Mouse (Mus musculus): ENCODE measurements at regions not wholly inside any gene's neighbourhood (a gene's known extent, or its start where the extent isn't known, plus 50 kb on each side); places are given as distances from the start of the nearest gene placed in this dataset.

GRCm38 (mm10) chr8:9152313-9152925 is 462.1 kb upstream of the Arglu1 start:
- DNase-seq (ENCODE audit: low spot score in 2 of 2): no peak

DNA sequence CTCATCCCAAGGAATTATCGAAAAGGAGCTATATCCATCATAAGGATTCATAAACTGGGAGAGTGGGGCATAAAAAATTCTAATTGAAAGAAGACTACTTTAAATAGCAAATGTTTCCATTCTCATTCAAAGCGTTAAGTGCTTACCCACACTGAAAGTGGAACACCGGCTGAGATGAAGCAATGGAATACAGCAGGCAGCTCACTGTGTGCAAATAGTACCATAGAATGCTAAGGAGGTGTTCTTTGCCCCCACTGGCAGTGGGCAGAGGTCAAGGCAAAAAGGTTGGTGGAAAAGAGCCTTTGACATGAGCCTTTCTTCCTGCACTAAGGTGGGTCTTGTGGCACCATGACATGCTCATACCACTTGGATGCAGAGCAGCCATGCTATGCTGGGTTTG is 454.0 kb upstream of the Arglu1 start:
- DNase-seq (ENCODE audit: low spot score in 2 of 2): no peak

GRCm38 (mm10) chr8:9139781-9140180 is 449.5 kb upstream of the Arglu1 start:
- no peak for DNase-seq (ENCODE audit: low spot score in 2 of 2)

GRCm38 (mm10) chr8:9139059-9139620 is 448.8 kb upstream of the Arglu1 start:
- DNase-seq (ENCODE audit: low spot score in 2 of 2): peak; percentile 41 to 54

- DNase-seq (ENCODE audit: low spot score in 2 of 2): no peak
Observed at GRCm38 (mm10) chr8:9133758-9134157, 443.4 kb upstream of the Arglu1 start.

GRCm38 (mm10) chr8:9132612-9133218 is 442.4 kb upstream of the Arglu1 start:
- DNase-seq (ENCODE audit: low spot score in 2 of 2): no peak

DNA sequence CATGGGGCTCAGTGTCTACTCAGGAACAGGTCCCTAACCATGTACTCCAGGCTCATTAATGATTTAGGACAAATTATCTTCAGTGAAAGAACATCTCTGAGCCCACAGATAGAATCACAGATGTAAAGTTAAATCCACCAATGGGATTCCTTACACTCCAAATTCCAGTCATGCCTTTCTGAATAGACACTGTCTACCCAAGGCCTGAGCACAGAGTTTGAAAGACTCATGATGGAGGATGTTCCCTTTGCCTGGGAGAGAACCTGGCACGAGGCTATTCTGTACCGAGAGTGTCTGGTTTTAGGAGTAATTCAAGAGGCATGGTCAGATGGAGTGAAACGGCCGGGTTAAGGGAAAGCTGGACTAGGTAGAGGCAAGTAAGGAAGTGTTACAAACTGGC is 440.9 kb upstream of the Arglu1 start:
- DNase-seq (ENCODE audit: low spot score in 2 of 2): no peak

- no peak for DNase-seq (ENCODE audit: low spot score in 2 of 2)
Observed at GRCm38 (mm10) chr8:9124503-9124902, 434.2 kb upstream of the Arglu1 start.

DNA sequence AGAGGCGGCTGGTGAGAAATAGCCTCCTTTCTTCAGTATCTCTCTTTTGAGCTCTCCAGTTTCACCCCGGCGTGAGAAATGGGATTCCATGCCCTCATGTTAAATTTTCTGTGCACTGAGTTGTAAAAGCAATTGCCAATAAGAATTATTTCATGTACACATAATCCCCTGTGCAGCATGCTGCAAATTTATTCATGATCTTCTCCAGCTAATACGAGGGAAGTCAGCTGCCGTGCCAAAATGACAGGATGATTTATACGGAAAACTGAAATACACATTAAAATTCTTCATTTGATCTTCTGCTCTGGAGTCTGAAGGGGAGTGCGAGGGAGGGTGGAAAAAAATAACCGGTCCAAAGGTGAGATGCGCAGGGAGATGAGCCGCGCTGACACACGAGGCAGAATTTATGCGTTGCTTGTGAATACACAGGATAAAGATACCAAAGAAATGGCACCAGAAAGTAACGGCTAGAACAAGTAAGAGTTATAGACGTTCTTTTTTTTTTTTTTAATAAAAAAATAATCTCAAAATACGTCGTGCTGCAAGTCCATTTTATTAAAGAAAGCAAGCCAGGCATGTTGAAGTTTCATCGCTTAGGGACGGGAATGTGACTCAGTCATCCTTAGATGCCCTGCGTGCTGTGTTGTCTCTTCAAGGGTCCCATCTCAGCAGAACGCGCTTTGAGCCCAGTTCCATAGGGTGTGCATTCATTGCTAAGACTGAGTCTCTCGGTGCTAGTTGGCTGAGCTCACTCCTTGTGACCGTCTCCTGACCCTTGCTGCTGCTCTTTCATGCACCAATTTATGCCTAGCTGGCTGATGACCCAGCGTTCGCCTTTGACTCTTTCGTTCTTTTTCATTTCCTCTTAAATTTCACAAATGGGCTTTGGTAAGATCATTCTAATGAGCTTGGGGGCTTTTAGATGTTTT is 427.8 kb upstream of the Arglu1 start:
- DNase-seq (ENCODE audit: low spot score in 2 of 2): no peak

- no peak for DNase-seq (ENCODE audit: low spot score in 2 of 2)
Observed at GRCm38 (mm10) chr8:9095980-9096379, 405.7 kb upstream of the Arglu1 start.

DNA sequence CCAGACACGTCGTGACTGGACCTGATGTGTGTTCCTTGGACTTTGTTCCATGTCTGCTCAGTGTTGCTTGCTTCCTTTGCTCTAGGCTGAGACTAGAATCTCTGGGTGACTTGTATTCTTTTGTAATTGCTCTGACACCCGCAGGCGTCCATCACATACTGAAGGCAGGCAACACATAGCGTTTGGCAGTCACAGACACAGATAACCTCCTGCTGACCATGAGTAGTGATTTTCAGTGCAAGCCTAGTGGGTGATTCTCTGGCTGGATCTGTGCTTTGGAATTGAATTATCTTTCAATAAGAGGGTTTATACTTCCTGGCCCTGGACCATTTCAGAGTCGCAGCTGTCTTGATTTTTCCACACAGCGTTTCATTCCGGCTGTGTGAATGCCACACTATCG is 403.7 kb upstream of the Arglu1 start:
- DNase-seq (ENCODE audit: low spot score in 2 of 2): no peak

DNA sequence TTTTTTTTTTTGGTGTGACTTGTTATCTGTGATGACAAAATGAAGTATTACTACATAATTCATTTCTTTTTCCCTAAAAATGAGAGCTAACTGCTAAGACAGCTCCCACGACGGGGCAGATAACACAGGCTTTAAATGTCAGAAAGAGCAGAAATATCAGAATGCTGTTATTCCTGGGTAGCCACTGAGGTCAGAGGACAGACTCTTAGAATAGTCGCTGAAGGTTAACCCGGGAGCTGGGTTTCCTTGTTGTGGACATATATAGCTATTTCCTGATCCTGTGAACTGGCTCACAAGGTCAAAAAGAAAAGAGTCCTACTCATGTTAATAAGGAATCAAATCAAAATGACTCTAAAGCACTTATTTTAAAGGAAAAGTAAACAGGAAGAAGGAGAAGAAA is 403.0 kb upstream of the Arglu1 start:
- DNase-seq (ENCODE audit: low spot score in 2 of 2): no peak

DNA sequence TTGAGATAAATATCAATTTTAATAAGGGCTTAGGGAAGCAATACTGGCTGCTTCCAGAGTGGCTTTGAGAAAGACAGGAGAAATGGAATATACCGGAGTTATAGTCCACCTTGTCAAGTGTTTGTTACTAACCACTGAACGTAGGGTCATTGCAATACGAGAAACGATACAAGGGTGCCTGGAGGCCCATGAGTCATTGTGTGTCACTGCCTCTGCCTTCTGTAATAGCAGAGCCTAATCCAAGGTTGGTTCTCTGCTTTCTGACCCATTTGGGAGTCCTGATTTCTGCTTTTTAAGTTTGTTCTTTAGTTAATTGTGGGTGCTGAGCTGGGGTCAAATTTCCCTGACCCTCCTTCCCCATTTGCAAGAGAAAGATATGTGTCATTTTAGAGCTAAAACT is 382.4 kb upstream of the Arglu1 start:
- no peak for DNase-seq (ENCODE audit: low spot score in 2 of 2)

DNA sequence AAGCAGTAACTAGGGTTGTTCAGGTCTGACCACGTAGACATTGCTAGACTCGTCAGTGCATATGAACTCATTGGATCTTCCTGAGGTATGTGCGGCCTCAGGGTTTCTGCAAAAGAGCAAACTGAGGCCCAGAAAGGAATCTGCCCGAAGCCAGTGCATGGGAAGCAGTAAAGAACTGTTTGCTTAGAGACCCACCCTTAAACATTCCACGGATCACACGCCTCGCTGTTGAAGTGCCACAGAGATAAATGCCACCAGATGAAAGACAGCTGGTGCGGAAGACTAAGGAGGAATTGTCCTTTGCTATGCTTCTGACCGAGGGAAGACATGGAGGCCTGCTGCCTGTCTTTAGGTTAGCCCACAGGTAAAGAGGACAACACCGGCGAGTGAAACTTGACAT is 382.0 kb upstream of the Arglu1 start:
- DNase-seq (ENCODE audit: low spot score in 2 of 2): no peak

DNA sequence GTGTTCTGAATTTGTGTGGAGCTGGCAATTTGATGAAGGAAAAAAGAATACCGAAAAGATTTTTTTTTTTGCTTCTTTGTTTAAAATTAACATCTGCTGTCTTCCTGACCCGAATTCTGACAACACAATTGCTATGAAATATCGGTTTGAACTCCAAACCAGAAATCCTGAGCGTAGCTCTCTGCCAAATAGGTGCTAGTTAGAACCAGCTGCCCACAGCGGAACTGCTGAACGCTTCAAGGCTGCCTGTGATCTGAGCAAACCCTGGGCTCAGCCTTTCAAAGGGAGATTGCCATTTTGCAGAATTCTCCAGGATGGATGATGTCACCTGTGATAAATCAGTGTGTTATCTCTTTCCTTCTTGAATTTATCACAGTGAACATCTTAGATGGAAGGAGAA is 380.6 kb upstream of the Arglu1 start:
- no peak for DNase-seq (ENCODE audit: low spot score in 2 of 2)

- no peak for DNase-seq (ENCODE audit: low spot score in 2 of 2)
Observed at GRCm38 (mm10) chr8:9069845-9070244, 379.5 kb upstream of the Arglu1 start.

DNA sequence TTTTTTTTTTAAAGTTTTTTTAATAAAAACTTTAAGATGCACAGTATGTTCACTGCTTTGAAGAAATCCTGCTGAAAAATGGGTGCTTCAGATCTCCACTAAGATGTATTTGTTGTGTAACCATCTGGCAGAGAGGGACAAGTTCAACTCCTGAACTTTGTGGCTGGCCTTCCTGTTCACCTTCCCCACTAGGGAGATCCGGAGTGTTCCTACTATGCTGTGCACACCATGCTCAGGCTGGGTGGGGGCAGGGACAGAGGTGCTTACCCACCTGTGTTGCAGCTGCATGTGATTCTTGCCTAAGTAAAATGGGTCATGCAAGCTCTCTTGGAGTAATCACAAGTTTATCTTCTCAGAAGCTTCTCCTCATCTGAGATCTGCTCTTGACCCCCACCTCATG is 377.4 kb upstream of the Arglu1 start:
- no peak for DNase-seq (ENCODE audit: low spot score in 2 of 2)

DNA sequence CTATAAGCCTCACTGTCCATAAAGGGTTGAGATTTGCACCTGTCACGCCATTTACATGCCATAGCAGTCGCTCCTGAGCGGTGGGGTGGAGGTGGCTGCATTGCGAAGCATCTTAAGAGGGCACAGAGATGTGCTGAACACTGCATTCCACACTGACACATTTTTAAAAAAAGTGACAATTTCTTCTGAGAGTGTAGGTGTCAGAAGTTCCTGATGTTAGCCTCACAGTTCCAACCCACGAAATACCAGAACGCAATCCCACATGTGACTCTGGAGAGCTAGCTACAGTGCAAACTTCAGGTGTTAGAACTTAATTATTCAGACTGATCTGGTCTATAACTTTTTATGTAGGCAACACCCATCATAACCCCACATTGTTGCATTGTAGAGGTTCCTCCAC is 369.8 kb upstream of the Arglu1 start:
- no peak for DNase-seq (ENCODE audit: low spot score in 2 of 2)

DNA sequence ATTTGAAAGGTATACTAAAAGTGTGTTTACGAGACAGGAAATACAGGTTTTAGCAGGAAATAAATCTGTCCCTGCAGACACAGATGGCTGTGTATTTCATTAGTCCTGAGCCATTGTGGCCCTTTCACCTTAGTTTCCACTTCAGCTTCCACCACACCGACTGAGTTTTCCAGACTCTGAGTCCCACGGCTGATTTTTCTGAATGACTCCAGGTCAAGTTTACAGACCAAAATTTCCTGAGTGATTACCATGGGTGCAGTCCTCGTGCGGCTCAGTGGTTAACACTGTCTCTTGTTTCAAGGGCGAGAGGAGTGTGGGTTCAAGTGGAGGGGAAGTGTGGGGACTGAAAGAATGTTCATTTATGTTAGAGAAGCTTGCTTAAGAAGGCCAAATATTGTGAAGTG is 365.1 kb upstream of the Arglu1 start:
- DNase-seq (ENCODE audit: low spot score in 2 of 2): no peak

DNA sequence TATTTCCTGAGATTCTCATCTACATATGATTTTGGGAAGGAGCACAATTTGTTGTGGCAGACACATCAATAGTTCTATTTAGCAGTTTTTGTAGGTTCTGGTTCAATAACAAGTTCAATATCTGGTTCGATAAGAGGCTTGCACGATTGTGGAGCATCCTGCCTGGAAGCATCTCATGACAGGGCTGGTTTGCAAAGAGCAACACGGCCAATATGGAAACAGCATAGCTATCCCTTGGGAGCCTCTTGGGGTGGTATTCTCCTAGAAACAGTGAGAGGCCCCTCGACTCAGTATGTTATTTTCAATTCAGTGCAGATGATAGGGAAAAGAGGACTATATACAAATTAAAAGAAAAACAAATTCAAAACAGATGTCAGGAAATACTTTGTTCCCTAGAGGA is 364.5 kb upstream of the Arglu1 start:
- no peak for DNase-seq (ENCODE audit: low spot score in 2 of 2)

DNA sequence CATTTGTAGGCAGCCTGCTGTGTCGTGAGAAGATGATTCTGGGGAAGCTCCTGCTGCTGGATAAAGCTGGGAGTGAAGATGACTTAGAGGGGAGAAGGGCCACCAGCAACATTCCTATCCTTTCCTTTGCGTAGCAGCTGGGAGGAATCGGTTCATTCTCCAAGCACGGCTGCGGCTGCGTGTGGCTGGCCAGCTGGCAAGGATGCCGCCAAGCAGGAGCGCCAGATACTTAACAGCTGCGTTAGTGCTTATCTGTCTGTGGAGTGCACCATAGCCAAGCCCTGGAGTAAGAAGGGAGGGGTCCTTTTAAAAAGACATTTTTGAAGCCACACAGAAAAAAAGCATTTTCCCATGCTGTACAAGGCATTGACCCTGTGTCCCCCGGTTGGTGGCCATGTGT is 361.4 kb upstream of the Arglu1 start:
- peak; percentile 33 to 68 for DNase-seq (ENCODE audit: low spot score in 2 of 2)

GRCm38 (mm10) chr8:9050740-9051475 is 360.6 kb upstream of the Arglu1 start:
- no peak for DNase-seq (ENCODE audit: low spot score in 2 of 2)

All from gastrocnemius, adult 8-10 months (tissue).